Mouse (Mus musculus) midbrain, embryonic 16.5 days (tissue): ENCODE results near the gene Atrn. TPM values are rescaled to one million over a fixed set of nuclear protein-coding genes. Genes with fewer than 3 reads are reported as not detected.

Experiments
- ATAC-seq: fragments of 200-750 bp; cut with Nextera tagmentation; 2 replicates; pipeline ENCODE4 v1.8.0; 2017; ENCODE audit warnings: moderate TSS enrichment
- H3K27ac ChIP-seq: fragments of 300-500 bp; sonication (generic); 2 replicates; pipeline ENCODE4 v1.5.1; 2014; ENCODE audit warnings: mild to moderate bottlenecking, low read length, mixed read lengths
- H3K27me3 ChIP-seq: fragments of 300-500 bp; sonication (generic); 2 replicates; pipeline ENCODE4 v1.6.1; 2014; ENCODE audit warnings: low read depth, low read length, mixed read lengths; ENCODE audit not compliant: control insufficient read depth, insufficient read depth
- H3K36me3 ChIP-seq: fragments of 300-500 bp; sonication (generic); 2 replicates; pipeline ENCODE4 v1.6.1; 2014; ENCODE audit warnings: mild to moderate bottlenecking, low read length, moderate library complexity, mixed read lengths; ENCODE audit not compliant: control insufficient read depth, insufficient read depth
- H3K4me1 ChIP-seq: fragments of 300-500 bp; sonication (generic); 2 replicates; pipeline ENCODE4 v1.6.1; 2014; ENCODE audit warnings: mild to moderate bottlenecking, low read length, mixed read lengths; ENCODE audit not compliant: control insufficient read depth, insufficient read depth
- H3K4me2 ChIP-seq: fragments of 300-500 bp; sonication (generic); 2 replicates; pipeline ENCODE4 v1.6.1; 2014; ENCODE audit warnings: mild to moderate bottlenecking, low read length, mixed read lengths
- H3K4me3 ChIP-seq: fragments of 300-500 bp; sonication (generic); 2 replicates; pipeline ENCODE4 v1.5.1; 2014; ENCODE audit warnings: low read depth, mild to moderate bottlenecking, low read length, moderate library complexity, mixed read lengths
- H3K9ac ChIP-seq: fragments of 300-500 bp; sonication (generic); 2 replicates; pipeline ENCODE4 v1.6.1; 2014; ENCODE audit warnings: low read depth, low read length, mixed read lengths
- H3K9me3 ChIP-seq: fragments of 300-500 bp; sonication (generic); replicated peaks from 2 replicates; pipeline ENCODE4 v1.6.1; 2014; ENCODE audit warnings: mild to moderate bottlenecking, low read length, mixed read lengths; ENCODE audit not compliant: control insufficient read depth, poor library complexity, severe bottlenecking
- WGBS: fragments of 180-500 bp; shearing (Covaris S2); extraction: QIAGEN DNeasy Blood & Tissue Kit; methylation state at CpG from one replicate; pipeline ENCODE4 v1.1.7; 2014; 5-methylcytosine and 5-hydroxymethylcytosine counted together
- polyA plus RNA-seq: library from polyadenylated mRNA; unstranded; fragments of >200 nt; fragmentation: Nextera tagmentation; extraction: Ambion mirVana; gene quantifications from 2 replicates; pipeline ENCODE4 v1.2.1, GENCODE M21; 2015

The Atrn gene
- polyA plus RNA-seq, 1 experiment from 2014 or later: 15.0 TPM

DNA sequence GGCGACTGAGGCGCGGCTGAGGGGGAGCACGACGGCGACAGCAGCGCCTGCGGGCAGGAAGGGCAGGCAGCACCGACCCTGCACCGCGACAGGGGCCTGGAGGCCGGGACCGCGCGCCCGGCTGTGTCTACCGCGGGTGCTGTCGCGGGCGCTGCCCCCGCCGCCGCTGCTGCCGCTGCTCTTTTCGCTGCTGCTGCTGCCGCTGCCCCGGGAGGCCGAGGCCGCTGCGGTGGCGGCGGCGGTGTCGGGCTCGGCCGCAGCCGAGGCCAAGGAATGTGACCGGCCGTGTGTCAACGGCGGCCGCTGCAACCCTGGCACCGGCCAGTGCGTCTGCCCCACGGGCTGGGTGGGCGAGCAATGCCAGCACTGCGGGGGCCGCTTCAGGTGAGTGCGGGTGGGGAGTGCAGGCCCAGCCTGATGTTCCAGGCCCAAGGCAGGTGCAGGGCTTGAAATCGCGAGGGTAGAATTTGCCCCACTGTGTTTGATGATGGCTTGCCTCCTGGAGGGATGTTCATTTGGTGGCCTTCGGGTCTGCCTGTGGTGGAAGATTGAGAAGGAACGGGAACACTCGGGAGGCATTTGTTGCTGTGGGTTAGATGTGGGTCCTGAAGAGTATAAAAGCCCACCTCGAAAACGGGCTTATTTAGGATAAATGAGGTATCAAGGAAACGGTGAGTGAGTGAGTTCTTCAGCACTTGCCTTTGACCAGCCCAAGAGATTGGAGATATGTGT lies 455 bp downstream of the Atrn start:
- H3K4me2 ChIP-seq: peak overlapping the region; percentile 58

DNA sequence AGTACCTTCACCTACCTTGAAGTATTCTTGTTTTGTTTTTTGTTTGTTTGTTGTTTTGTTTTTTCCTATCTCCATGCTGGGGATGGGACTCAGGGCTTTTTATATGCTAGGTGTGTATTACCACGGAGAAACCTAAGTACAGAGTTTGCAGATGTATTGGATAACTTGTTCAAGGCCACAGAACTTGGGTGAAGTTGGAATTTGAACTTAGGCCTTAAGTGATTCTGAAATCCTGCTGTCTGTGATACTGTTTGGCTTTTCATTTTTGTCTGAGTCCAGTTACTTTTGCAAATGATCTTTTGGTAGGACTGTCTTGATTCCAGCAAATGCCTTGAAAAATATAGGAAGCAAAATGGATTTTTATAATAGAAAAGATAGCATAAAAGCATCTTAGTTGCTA lies 5.4 kb downstream of the Atrn start:
- no peak for ATAC-seq
- no peaks in the 10 kb centered on the region for H3K36me3 ChIP-seq
- H3K4me3 ChIP-seq: no peak overlapping the region
- H3K9ac ChIP-seq: no peak overlapping the region
- WGBS: 69% methylated on average over 1 of the region's 1 CpGs
- H3K9me3 ChIP-seq: no peaks in the 10 kb centered on the region
- H3K4me2 ChIP-seq: no peak overlapping the region
- peaks cover 16% of the 10 kb centered on the region for H3K4me1 ChIP-seq
- no peak overlapping the region for H3K27ac ChIP-seq
- H3K27me3 ChIP-seq: no peaks in the 10 kb centered on the region

More for the DNA sequence above, 455 bp downstream of the Atrn start:
- peaks cover 23% of the 10 kb centered on the region for H3K4me1 ChIP-seq
- no peaks in the 10 kb centered on the region for H3K27me3 ChIP-seq
- peak overlapping the region; percentile 85 for H3K4me3 ChIP-seq
- WGBS: under 1% methylated on average over 56 of the region's 58 CpGs
- H3K36me3 ChIP-seq: no peaks in the 10 kb centered on the region
- peak overlapping the region; percentile 89 for H3K27ac ChIP-seq
- peak overlapping the region; percentile 94 for H3K9ac ChIP-seq
- ATAC-seq: peak; percentile 54
- H3K9me3 ChIP-seq: no peaks in the 10 kb centered on the region

DNA sequence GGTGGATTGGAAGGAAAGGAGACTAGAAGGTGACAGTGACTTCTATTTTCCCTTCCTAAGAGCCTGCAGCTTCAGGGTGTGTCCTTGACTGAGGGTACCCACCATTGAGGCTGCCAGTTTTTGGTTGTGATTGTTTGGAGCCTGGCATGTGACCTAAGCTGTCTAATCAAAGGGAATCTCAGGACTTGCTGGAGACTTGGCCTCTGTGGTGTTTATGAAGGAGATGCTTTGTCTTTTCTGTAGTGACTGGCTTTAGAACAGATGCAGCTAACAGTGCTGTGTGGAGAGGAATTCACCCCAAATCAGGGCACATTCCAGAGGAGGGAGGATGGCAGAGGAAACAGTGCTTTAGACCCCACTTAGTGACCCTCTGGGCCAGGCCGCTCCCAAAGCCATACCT lies 8.6 kb downstream of the Atrn start:
- H3K27ac ChIP-seq: no peak overlapping the region
- H3K4me3 ChIP-seq: no peak overlapping the region
- no peaks in the 10 kb centered on the region for H3K27me3 ChIP-seq
- no peak overlapping the region for H3K9ac ChIP-seq
- no peaks in the 10 kb centered on the region for H3K36me3 ChIP-seq
- H3K9me3 ChIP-seq: no peaks in the 10 kb centered on the region
- 82% methylated on average over 1 of the region's 1 CpGs for WGBS
- H3K4me1 ChIP-seq: no peaks in the 10 kb centered on the region
- no peak for ATAC-seq
- no peak overlapping the region for H3K4me2 ChIP-seq

DNA sequence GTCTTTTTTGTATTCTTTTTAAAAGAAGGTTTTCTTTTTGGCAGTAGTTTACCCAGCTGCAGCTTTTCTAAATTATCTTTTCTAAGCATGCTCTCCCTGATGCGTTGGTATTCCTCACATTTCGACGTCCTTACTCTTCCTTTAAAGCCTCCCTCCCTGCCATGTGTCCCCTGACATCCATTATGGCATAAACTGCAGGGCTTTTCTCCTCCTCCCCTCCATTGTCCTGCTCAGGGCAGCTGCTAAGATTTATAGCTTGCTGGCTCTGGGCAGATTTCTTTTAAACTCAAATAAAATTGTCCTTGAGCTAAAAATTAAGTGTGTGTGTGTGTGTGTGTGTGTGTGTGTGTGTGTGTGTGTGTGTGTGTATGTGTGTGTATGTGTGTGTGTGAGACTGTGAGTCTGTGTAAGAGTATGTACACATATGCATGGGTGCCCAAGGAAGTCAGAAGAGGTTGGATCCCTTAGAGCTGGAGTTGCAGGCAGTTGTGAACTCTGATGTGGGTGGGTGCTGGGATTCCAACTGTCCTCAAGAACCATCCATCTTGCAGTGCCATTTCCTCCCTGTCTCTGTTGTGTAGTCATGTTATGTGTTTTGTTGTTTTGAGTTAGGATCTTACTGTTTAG lies 10.3 kb downstream of the Atrn start:
- Histone ChIP-seq H3K4me1 (no peaks in the 10 kb centered on the region), H3K9ac (no peak overlapping the region), H3K4me2 (no peak overlapping the region), H3K27me3 (no peaks in the 10 kb centered on the region), H3K36me3 (no peaks in the 10 kb centered on the region), H3K27ac (no peak overlapping the region), H3K4me3 (no peak overlapping the region), H3K9me3 (no peaks in the 10 kb centered on the region)
- no peak for ATAC-seq
- WGBS: 45% methylated on average over 3 of the region's 3 CpGs

DNA sequence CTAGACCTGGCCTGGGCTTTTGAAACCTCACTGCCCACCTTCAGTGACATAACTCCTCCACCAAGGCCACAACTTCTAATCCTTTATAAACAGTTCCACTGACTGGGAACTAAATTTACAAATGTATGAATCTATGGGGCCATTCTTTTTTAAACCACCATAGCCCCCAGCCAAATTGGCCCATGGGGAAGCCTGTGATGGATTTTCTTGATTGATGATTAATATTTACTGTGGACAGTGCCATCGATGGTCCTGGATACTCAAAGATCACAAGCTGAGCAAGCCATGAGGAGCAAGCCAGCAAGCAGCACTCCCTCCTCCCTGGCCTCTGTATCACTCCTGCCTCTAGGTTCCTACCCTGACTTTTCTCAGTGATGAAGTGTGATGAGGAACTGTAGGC lies 11.4 kb downstream of the Atrn start:
- Histone ChIP-seq H3K36me3 (no peaks in the 10 kb centered on the region), H3K4me3 (no peak overlapping the region), H3K9ac (no peak overlapping the region), H3K4me1 (no peaks in the 10 kb centered on the region), H3K9me3 (no peaks in the 10 kb centered on the region), H3K27me3 (no peaks in the 10 kb centered on the region), H3K4me2 (no peak overlapping the region), H3K27ac (no peak overlapping the region)
- WGBS: 86% methylated on average over 1 of the region's 1 CpGs
- ATAC-seq: no peak

DNA sequence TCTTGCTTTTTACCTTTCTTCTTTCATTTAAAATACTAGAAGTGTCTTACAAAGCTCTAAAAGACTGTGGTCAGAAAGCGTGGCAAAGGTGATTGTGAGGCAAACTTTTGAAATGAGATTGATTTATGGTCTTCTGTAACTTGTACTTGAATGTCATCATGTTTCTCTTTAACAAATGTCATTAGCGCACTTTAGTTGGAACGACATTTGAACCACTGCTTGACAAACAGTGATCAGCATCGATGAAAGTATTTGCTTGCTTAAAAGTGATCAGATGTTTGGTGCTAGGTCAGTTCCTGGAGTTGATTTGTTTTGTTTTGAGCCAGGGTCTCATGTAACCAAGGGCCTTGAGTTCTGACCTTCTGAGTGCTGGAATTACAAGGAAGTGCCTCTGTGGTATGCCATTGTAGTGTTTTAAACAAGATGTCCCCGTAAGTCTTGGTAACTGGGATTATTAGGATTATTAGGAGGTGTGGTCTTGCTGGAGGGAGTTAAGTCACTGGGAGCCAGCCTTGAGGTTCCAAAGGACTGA lies 12.8 kb downstream of the Atrn start:
- Histone ChIP-seq H3K36me3 (no peaks in the 10 kb centered on the region), H3K27ac (no peak overlapping the region), H3K4me3 (no peak overlapping the region), H3K4me2 (no peak overlapping the region), H3K9me3 (no peaks in the 10 kb centered on the region), H3K4me1 (no peaks in the 10 kb centered on the region), H3K9ac (no peak overlapping the region), H3K27me3 (no peaks in the 10 kb centered on the region)
- 84% methylated on average over 5 of the region's 5 CpGs for WGBS
- no peak for ATAC-seq

DNA sequence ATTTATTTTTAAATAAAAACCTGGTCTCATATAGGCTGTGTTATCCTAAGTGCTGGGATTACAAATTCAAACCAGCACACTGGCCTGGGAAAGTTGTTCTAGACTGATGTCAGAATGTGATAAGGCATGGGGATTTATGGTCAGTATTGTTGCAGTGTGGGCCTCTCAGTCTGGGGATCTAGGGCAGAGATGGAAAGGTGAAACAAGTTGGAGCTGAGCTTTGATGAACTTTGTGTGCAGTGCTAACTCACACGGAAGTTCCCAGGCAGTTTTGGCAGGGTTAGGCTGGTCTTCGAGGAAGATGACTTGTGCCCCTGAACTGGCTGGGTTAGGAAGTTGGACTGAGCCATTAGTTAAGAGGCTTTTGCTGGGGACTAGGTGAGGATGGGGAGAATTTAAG lies 18.7 kb downstream of the Atrn start:
- H3K9me3 ChIP-seq: no peaks in the 10 kb centered on the region
- H3K9ac ChIP-seq: no peak overlapping the region
- no peaks in the 10 kb centered on the region for H3K27me3 ChIP-seq
- no peaks in the 10 kb centered on the region for H3K4me1 ChIP-seq
- no peaks in the 10 kb centered on the region for H3K36me3 ChIP-seq
- ATAC-seq: no peak
- no peak overlapping the region for H3K4me2 ChIP-seq
- 90% methylated on average over 2 of the region's 2 CpGs for WGBS
- no peak overlapping the region for H3K27ac ChIP-seq
- no peak overlapping the region for H3K4me3 ChIP-seq

DNA sequence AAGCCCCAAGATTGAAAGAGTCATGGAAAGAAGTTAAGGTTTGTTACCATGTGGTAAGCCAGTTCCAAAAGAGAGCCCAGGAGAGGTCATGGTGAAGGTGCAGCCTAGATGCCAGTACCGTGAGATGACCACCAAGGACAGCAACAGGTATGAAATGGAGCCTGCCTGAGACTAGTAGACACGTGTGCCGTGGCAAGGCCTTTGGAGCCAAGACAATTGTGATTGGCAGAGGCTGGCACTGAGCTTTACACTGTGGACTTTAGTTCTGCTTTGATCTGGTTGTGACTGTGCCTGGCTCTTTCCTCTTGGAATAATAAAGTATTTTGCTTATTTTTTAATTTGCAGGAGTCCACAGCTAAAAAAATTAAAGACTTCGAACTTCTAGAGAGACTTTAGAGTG lies 21.7 kb downstream of the Atrn start:
- ATAC-seq: no peak
- 95% methylated on average over 4 of the region's 4 CpGs for WGBS
- Histone ChIP-seq H3K36me3 (no peaks in the 10 kb centered on the region), H3K27ac (no peak overlapping the region), H3K4me3 (no peak overlapping the region), H3K4me1 (no peaks in the 10 kb centered on the region), H3K27me3 (no peaks in the 10 kb centered on the region), H3K9me3 (no peaks in the 10 kb centered on the region), H3K4me2 (no peak overlapping the region), H3K9ac (no peak overlapping the region)

DNA sequence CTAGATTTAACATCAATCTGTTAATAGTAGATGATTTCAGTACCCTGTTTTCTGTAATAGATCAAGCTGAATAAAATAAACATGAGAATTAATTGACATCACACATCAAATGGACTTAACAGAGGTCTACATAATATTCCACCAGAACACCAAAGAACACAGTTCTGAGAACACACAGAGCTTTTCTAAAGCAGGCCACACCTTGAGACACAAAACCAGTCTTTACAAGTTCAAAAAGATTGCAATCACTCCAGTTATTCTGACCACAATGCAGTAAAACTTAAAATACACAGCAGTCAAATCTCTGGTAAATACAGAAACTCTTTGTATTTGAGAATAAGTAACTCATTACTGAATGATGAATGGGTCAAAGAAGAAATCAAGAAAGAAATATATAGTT lies 22.2 kb downstream of the Atrn start:
- no peaks in the 10 kb centered on the region for H3K4me1 ChIP-seq
- H3K9ac ChIP-seq: no peak overlapping the region
- H3K36me3 ChIP-seq: no peaks in the 10 kb centered on the region
- H3K4me2 ChIP-seq: no peak overlapping the region
- no peak for ATAC-seq
- no peaks in the 10 kb centered on the region for H3K27me3 ChIP-seq
- H3K27ac ChIP-seq: no peak overlapping the region
- no peak overlapping the region for H3K4me3 ChIP-seq
- no peaks in the 10 kb centered on the region for H3K9me3 ChIP-seq
